Mouse (Mus musculus): ENCODE measurements around the gene Eipr1. TPM values are rescaled to one million over a fixed set of nuclear protein-coding genes. Genes with fewer than 3 reads are reported as not detected.

Eipr1 gene
- 53.4 and 59.6 TPM in 2 replicates for polyA plus RNA-seq (2015; fragmentation: Nextera tagmentation; extraction: Ambion mirVana)

GRCm38 (mm10) chr12:28751508-28752263, at the start of gene Eipr1:
TSS of gene Eipr1 (plus strand) at chr12:28751803.

GRCm38 (mm10) chr12:28750021-28750633, 1.5 kb upstream of the Eipr1 start, which contains the start of gene Trappc12:
TSS of gene Trappc12 (minus strand) at chr12:28750472.

Other genes starting within 250 kb of the Eipr1 start
- not detected in 2 replicates for gene Dcdc2c, start 199.4 kb upstream of the Eipr1 start, polyA plus RNA-seq (2015; fragmentation: Nextera tagmentation; extraction: Ambion mirVana)
- 0.28 TPM in 1 of 2 replicates, not detected in the other for gene Allc, start 169.3 kb upstream of the Eipr1 start, polyA plus RNA-seq (2015; fragmentation: Nextera tagmentation; extraction: Ambion mirVana)
- gene Colec11, start 128.4 kb upstream of the Eipr1 start, polyA plus RNA-seq (2015; fragmentation: Nextera tagmentation; extraction: Ambion mirVana) = 1.1 and 1.5 TPM in 2 replicates
- gene Rps7, start 115.8 kb upstream of the Eipr1 start, polyA plus RNA-seq (2015; fragmentation: Nextera tagmentation; extraction: Ambion mirVana) = 448 and 525 TPM in 2 replicates
- 15.7 and 18.2 TPM in 2 replicates for gene Rnaseh1, start 102.2 kb upstream of the Eipr1 start, polyA plus RNA-seq (2015; fragmentation: Nextera tagmentation; extraction: Ambion mirVana)
- gene Adi1, start 76.6 kb upstream of the Eipr1 start, polyA plus RNA-seq (2015; fragmentation: Nextera tagmentation; extraction: Ambion mirVana) = 29.7 and 31.6 TPM in 2 replicates
- 30.7 and 35.9 TPM in 2 replicates for gene Trappc12, start 1.3 kb upstream of the Eipr1 start, polyA plus RNA-seq (2015; fragmentation: Nextera tagmentation; extraction: Ambion mirVana)